ENCODE assay signal across 1 mouse cellular context in the genomic region with DNA sequence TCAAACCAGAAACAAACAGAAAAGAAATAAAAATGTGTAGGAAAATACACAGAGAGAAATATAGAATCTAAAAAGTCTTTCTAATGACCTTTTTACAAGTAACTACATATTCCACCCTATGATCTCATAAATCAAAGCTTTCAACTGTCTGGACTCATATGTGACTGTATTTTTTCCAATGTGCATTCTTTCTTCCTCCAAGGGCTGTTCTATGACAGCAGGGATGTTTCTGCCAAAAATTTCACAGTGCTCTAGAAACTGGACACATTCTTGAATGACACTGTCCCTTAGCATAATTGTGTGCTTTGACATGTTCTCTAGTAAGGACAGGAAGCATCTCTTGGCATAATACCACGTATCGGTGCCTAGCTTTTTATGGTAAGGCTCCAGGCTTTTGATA. TPM values are rescaled to one million over a fixed set of nuclear protein-coding genes. Genes with fewer than 3 reads are reported as not detected.
"Had no signal": no experiment of that assay in that cellular context is flagged by ENCODE, and none has a peak within 500 bp of the region (broad histone marks: within the 10 kb centered on the region; RNA-seq: fewer than 3 reads in every experiment).

No protein-coding gene starts in this region.

RNA-seq across cellular contexts. Expression of gene Ttc30a2, which starts 1.9 kb away (rescaled TPM):
- polyA plus RNA-seq: inflammation-experienced regulatory T-cells, adult 6 months had no signal
